Mouse (Mus musculus): Measurements from ENCODE around the gene Aak1.

DNA sequence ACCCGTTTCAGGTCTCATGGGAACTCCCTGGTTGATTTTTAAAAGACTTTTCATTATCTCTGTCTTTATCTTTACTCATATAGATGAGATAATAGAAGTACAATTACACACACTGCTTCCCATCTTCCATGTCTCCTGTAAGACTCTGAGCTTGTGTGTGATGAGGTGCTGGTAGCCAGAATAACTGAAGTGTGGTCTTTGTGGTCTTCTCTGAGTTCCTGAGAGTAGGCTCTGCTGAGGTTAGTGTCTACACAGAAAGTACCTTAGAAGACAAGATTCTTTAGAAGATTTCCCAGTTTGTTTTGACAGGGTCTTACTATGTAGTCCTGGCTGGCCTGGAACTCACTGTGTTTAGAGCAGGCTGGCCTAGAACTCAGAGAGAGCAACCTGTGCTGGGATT, 27.1 kb downstream of the Aak1 start:
- TF ChIP-seq CTCF (IDR thresholded peaks at IDR 0.05; ENCODE audit: borderline replicate concordance, insufficient read depth, low read depth, low read length): no peak
- TF ChIP-seq POLR2A (IDR thresholded peaks at IDR 0.05; ENCODE audit: borderline replicate concordance, insufficient read depth, low read length): no peak

Measured in cerebellum, adult 2 months (tissue).